Mouse (Mus musculus) right cerebral cortex, postnatal 36 days (tissue): ENCODE measurements around the gene Tmem59l.

Source experiments
- DNase-seq, 2 experiments: peaks; one replicate each; pipeline ENCODE4 v3.0.0; 2022; ENCODE audit warnings: low spot score in 2 of 2, mixed read lengths in 1 of 2

Gene Tmem59l

DNA sequence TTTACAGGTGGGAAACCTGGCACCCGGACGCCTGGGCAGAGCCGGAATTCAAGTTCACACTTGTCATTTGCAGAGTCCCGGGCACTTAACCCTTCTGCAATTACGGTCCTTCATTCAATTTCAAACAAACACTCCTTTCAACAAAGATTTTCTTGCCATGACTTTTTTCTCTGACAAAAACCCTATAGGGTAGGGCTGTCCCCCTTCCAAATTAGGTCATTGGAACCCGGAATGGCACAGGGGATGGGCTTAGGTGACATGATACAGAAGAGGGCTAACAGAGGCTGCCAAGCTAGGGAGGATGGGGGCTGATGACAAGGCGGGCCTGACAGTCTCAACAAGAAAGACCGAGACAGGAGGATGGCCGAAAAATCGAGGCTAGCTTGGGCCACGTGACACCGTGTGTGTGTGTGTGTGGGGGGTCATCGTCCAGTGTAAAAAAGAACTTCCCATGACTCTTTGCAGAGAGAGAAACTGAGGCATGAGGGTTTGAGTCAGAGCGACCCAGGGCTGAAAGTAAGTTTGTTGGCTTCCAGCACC is 1.8 kb upstream of the Tmem59l start:
- DNase-seq: no peak

GRCm38 (mm10) chr8:70487993-70488796 is 1.0 kb upstream of the Tmem59l start:
- no peak for DNase-seq

DNA sequence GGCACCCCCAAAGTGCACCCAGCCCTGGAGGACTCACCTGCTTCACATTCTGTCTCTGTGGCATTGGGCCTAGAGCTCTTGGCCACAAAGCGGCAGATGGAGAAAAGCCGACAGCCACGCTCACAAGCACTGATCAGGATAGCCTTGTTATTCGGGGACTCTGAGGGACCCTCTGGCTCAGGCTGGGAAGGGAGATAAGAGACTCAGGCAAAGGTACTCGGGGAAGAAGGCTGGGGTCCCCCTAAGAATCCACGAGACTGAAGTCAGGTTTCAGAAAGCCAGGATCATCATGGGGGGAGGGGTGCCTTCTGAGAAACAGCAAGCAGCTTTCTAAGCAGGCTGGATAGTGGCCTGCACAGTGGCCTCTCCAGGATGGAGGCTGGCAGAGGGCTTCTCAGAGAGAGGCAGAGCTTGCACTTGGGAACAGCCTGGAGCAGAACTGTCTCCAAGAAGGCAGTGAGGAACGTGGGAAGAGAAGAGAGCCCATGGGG is 922 bp downstream of the Tmem59l start:
- DNase-seq: no peak

DNA sequence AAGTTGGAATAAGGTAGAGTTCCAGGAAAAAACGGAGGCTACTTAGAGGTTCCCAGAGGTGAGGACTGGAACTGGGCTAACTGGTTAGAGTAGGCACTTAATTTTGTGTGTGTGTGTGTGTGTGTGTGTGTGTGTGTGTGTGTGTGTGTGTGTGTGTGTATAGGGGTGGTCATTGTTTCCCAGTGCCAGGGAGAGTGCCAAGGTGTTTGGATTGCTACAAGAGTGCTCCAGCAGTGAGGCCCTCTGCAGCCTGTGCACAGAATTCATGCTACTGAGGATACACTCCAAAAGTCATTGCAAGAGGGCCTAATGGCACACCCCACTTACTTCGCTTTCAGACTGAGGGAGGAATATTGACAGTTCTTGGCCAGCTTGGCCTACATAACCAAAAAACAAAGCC is 4.2 kb downstream of the Tmem59l start:
- no peak for DNase-seq

DNA sequence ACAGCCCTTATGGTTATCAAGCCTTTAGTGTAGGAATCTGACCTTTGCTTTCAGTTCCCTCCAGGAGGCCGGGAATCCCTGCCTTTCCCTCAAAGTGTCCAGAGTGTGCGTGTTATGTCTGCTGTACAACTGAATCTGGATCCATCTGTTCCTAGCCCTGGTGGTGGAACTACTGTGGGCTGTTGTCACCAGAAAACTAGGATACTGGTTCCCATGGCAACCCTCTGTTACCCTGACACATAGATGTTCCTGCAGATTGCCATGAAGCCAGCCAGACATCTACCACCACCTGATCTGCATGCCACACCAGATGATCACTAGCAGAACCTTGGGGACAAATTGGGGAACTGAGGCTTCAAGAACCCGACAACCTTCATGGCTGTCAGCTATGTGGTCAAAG is 5.2 kb downstream of the Tmem59l start:
- DNase-seq: peak; percentile 65 to 82

DNA sequence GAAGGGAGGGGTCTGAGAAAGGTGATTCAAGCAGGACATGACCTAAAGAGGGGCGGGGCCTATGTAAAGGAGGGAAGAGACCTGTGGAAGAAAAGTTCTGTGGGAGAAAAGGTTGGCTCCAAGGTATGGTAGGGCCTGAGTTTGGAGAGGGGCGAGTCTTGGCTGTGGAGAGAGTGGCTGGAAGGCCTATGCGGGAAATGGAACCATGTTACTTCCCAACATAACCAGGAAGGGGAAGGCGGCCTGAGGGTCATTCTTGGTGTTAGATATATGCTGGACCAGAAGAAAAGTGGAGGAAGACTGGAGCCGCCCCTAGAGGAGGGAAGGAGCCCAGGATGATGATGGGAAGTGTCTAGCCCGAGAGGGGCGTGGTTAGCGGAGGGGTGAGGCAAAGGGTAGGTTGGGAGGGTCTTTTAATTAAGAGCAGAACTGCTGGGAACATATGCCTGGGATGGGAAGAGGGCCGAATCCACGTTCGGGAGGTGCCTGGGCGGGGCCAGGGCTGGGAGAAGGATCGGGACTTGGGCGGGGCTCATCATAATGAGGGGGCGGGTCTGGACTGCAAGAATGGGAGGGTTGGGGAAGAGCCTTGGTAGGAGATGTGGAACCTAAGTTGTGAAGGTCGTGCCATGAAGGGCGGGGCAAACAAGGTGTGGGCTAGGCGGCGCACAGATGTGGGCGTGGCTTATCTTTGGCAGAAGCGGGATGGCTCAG is 9.7 kb downstream of the Tmem59l start:
- no peak for DNase-seq

GRCm38 (mm10) chr8:70476333-70477268 is 10.6 kb downstream of the Tmem59l start, which contains the start of gene Klhl26:
Klhl26 (minus strand) TSS chr8:70476968.
- DNase-seq: peak; percentile 85 to 86

GRCm38 (mm10) chr8:70471856-70472255 is 15.3 kb downstream of the Tmem59l start:
- no peak for DNase-seq

GRCm38 (mm10) chr8:70469938-70470337 is 17.2 kb downstream of the Tmem59l start:
- no peak for DNase-seq

DNA sequence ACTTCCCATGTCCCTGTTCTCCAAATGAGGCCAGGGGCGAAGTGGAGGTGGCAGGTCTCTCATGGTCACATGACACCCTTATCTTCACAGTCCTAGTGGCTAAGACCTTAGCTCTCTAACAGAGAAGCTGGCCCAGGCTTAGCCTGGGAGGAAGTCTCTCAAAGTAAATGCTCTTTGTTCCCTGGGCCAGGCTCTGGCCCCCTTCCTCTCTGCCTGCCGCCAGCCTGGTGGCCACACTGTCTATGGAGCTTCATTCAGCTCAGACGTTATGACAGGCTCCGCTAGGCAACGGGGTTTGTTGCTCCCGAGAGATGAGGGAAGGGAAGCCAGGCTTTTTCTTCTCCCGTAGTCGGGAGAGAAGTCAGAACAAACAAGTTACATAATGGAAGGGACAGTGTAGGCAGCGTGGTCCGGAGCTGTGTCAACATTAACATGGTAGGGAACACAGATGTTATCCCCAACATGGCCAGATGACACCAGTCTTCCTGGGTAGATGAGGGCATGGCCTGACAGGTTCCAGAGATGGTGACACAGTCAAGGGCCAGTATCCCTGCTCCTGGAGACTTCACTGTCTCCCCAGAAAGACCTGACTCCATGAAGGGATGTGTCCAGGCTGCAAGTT is 17.8 kb downstream of the Tmem59l start:
- DNase-seq: no peak

- no peak for DNase-seq
Observed at GRCm38 (mm10) chr8:70468733-70469132, 18.4 kb downstream of the Tmem59l start.

- DNase-seq: no peak
Observed at GRCm38 (mm10) chr8:70467907-70468306, 19.3 kb downstream of the Tmem59l start.

DNA sequence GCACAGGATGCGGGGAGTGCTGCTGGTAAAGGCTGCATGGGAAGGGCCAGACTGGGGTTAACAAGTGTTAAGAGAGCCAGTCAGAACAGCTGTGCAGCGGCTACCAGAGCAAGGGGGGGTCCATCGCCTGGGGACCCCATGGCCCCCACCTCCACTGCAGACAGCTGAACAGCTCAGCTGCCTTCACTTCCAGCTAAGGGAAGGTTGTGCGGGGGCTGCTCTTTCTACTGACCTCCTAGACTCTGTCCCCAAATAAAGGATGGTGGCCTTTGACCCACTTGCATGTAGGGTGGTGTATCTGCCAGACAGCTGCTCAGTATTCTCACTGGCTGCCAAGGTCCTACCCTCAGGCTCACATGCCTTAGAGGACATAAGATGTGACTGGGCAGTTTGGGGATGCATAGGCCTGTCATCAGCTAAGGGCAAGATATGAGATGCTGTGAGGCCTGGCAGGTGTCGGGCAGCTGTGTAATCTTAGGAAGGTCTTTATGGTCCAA is 19.9 kb downstream of the Tmem59l start:
- no peak for DNase-seq

DNA sequence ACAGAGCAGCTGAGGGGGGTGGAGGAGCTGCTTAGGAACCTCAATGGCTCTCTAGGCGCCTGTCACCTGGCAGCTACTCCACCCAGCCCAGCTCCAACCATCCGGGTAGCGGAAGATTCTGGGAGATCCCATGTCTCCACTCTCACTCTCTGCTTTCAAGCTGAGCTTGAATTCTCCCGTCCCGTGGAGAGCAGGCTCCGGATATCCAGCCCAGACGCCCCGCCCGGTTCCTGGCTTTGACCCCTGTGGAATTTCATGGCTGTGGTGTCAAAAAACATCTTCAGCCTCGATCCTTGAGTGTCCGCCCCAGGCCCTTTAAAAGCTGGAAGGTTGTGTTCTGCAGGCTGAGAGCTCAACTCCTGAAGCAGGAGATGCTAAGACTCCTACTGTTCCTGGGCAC is 20.4 kb downstream of the Tmem59l start:
- DNase-seq: no peak

DNA sequence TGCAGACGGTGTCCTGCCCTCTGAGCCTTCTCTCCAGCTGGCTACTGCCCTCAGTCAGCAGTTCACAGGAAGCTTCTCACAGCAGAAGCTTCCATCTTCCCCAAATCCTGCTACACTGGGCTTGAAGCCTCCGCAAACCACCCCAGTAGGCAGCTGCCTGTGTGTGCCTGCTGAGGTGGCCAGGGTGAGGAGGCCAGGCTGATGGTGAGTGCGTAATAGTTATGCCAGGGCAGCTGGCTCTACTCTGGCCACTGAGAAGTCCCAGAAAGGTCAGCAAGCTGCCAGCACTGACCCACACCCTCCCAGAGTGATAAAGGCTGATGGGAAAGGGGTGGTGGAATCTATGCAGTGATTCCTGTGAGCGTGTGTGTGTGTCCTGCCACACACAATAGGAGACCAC is 20.9 kb downstream of the Tmem59l start:
- DNase-seq: no peak

DNA sequence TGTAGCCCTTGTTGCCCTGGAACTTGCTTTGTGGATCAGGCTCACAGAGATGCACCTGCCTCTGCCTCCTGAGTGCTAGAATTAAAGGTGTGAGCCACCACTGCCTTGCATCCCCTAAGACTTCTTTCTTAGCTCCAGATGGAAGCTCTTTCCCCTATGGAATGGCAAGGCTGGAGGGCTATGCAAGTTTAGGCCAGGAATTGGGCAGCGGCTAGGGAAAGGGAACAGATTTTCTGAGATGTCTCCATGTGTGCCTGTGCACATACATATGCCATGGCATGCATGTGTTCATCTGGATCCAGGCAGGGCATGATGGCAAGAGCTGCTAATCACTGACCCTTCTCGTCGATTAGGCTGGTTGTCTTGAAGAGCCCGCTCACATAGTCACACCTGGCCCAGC is 21.5 kb downstream of the Tmem59l start:
- DNase-seq: no peak

GRCm38 (mm10) chr8:70464162-70464561 is 23.0 kb downstream of the Tmem59l start:
- no peak for DNase-seq

GRCm38 (mm10) chr8:70463306-70463705 is 23.9 kb downstream of the Tmem59l start:
- peak; percentile 76 to 85 for DNase-seq

GRCm38 (mm10) chr8:70462516-70462813 is 24.7 kb downstream of the Tmem59l start:
- DNase-seq: no peak

GRCm38 (mm10) chr8:70461765-70462515 is 25.2 kb downstream of the Tmem59l start:
- DNase-seq: no peak
